Mouse (Mus musculus) layer of hippocampus, postnatal 10 days (tissue): ENCODE measurements around the gene Pard3b. TPM values are rescaled to one million over a fixed set of nuclear protein-coding genes. Genes with fewer than 3 reads are reported as not detected.

Source experiments
- DNase-seq, 2 experiments: peaks; one replicate each; pipeline ENCODE4 v3.0.0; 2021; ENCODE audit warnings: low spot score in 2 of 2
- total RNA-seq, 2 experiments: library from RNA; stranded (reverse); gene quantifications; 2 replicates each; pipeline ENCODE4 v1.2.3; 2021

Pard3b gene
- total RNA-seq, 2 experiments from 2014 or later = 8.2 to 11.4 TPM

DNA sequence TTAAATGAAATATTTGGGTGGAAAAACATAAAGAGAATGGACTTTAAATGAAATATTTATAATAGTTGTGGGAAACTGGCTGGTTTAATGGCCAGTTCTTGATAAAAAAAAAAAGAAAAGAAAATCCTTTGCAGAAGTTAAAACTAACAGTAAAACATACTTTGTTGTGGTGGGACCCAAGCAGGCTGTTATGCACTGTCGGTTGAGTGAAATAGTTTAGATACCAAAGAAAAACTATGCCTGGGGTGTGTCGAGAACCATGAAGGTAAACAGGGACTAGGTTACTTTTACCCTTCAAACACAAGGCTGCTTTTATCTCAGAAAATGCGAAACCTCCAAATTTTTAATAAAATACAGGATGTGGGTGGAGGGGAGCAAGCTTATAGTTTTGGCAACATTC, 797.7 kb downstream of the Pard3b start:
- no peak for DNase-seq

DNA sequence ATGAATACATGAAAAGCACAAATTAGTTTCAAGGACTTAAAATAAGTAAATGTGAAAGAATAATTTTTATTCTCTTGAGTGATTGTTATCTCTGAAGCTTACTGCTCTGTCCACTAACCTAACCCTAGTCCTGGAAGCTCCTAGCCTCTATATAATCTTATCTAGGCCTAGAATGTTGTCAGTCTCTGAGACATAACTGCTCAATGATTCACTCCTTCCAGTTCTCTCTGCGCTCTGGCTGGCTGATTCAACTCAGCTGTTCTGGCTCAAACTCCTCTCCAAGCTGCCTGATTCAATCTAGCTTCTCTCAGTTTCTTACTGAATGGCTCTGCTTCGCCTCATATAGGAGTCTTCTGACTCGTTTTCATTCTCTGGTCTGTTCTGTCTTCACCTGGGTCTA, 798.9 kb downstream of the Pard3b start:
- no peak for DNase-seq

- no peak for DNase-seq
These were observed 805.8 kb downstream of the Pard3b start for GRCm38 (mm10) chr1:62444406-62444805.

GRCm38 (mm10) chr1:62446818-62447217, 808.2 kb downstream of the Pard3b start:
- DNase-seq = no peak

GRCm38 (mm10) chr1:62449193-62449875, 810.7 kb downstream of the Pard3b start:
- DNase-seq = no peak

DNA sequence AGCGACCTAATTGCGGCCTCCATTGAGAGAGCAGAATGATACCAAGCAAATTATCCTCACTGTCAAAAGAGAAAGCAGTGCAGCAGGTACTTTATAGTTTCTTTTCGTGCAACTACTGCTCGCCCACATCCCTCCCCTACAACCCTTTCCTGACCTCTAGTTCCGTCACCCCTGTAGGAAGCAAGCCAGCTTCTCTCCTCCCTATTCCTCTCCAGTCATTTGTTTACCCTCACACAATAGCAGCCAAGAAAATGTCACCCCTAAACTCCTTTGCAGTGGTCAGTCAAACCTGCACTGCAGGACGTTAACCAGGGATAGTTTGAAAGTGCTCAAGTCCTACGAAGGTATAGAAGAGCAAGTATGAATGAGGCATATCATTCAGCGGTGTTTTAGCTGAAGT, 826.9 kb downstream of the Pard3b start:
- DNase-seq = no peak

GRCm38 (mm10) chr1:62466544-62466943, 827.9 kb downstream of the Pard3b start:
- DNase-seq = no peak

DNA sequence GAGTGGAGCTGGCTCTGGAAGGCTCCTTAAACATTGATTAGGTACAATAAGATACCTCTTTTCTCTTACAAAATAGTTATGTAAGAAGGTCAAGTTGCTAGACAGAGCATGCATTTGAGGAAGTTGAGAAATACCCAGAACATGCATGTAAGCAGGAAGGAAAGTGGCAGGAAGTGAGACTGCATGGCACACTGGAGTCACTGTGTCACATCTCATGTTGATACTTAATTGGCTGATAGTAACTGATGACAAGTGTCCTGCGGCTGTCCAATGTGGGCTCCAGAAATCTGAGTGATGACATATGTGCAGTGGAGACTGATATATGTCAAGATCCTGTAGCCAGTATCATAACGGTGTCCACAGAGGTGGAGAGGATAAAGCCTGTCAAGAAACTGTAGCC, 844.4 kb downstream of the Pard3b start:
- no peak for DNase-seq

DNA sequence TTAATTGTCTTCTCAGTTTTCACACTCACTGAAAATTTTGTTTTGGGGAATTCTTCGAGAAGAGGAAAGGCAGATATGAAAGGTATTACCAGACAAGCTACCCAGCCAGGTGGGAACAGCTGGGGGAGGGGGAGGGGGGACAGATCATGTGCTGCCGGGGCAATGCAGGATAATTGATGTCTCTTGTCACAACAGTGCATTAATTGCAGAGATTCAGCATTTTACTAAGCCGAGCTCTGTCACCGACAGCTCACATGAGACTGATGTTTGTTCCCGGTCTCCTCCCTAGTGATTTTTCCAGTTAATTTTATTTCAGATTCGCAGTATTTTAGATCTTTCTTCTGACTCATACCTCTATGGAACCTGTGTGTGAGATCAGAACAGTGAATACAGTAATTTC, 850.2 kb downstream of the Pard3b start:
- no peak for DNase-seq

- no peak for DNase-seq
These were observed 860.5 kb downstream of the Pard3b start for GRCm38 (mm10) chr1:62499146-62499545.

- no peak for DNase-seq
These were observed 871.9 kb downstream of the Pard3b start for GRCm38 (mm10) chr1:62510501-62510900.

GRCm38 (mm10) chr1:62511681-62512080, 873.1 kb downstream of the Pard3b start:
- no peak for DNase-seq

DNA sequence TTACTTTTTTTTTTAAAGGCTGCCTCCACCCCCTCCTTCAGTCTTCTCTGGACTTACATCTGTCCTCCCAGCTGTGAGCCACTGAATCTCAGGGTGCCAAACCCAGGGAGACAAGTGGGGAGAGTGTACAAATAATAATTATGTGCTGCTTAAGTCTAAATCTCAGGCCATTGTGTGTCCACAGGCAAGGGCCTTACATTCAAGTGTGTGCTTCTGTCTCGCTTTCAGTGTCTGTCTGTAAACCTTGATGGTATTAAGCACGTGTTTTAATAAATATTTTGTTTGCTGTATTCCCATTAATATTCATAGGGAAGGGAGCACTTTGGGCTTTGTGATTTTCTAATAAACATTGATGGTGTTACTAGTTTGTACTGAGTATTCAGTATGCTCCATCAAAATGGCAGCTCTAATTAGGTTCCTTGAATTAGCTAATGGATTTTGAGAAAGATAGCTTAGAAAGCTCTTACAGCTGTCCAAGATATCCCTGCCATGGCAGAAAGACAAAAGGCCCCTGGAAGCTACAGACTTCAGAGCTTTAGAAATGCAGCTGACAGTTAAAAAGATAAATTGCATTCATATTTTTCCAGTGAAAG, 880.1 kb downstream of the Pard3b start:
- no peak for DNase-seq

GRCm38 (mm10) chr1:62521368-62521767, 882.7 kb downstream of the Pard3b start:
- DNase-seq = no peak

DNA sequence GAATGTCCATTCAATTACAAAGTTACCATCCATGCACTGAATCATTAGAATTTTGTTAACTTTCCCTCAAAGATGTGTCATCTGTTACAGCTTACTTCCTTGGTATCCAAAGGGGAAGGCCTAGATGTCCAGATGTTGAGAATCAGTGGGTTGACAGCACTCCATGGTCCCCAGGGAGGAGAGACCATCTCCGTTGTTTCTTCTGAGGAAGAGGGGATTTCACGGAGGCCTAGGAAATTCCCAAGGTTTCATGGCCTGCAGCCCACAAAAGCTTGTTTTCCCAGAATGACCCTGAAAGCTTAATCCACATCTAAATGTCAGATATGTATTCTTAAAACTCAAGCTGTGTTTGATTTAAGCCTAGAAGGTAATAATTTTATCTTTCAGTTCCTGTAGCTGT, 884.1 kb downstream of the Pard3b start:
- DNase-seq = no peak

DNA sequence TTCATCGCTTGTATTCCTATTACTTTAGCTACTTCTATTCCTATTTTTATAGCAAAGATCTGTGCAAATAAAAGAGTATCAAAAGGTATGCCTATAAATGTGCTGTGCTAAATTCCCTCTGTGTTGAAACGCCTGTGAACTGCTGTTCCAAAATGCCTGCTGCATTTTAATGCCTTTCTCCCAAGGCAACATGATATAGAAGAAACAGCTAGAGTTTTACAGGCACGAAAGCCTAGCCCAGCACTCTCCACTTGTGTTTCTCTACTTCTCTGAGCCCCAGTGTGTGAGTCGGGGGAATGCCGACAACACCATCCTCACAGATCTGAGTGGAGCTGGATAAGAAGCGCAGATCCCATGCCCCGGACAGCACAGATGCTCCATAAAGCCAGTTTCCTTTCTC, 889.2 kb downstream of the Pard3b start:
- DNase-seq = no peak

DNA sequence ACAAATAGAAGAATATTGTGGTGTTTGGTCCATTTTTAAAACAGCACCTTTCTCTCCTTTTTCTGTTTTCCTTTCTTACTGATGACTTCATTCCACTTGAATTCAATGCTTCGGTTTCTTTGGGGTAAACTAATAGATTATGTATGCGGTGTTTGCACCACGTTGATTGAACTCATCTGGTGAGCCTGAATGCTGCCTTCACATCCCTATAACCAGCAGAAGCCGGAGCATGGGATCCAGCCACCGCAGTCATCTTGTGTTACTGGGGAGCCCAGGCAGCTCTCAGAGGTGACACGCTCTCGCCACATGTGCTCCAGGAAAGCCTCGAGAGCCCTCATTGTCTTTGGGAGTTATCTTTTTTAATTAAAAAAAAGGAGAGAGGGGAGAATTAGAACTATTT, 891.3 kb downstream of the Pard3b start:
- DNase-seq = no peak

DNA sequence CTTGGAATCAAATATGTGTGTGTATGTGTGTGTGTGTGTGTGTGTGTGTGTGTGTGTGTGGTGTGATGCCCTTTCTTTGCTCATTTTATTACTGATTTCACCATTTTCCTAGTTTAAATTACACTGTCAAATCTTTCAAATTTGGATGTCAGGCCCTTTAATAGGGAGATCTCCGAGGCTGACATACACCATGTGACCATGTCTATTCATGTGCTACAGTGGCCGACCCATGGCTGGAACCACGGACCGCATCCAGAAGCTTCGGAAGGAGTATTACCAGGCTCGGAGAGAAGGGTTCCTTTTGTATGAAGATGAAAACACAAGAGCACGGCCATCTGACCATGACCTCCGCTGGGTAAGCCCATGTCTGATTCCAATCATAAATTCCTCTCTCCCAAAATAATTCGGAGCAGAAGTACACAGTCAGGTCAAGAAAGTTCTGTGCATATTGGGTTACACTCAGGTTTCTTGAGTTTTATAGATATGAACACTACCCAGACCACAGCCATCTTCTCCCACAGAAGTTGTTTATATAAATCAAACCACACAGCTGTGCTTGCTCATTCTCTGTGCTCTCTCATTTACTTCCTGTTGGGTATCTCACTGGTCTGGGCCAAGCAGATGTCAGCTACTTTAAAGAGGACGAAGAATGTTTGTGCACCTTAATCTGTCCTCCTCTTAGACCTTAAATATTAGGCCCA, 894.0 kb downstream of the Pard3b start:
- DNase-seq = no peak

DNA sequence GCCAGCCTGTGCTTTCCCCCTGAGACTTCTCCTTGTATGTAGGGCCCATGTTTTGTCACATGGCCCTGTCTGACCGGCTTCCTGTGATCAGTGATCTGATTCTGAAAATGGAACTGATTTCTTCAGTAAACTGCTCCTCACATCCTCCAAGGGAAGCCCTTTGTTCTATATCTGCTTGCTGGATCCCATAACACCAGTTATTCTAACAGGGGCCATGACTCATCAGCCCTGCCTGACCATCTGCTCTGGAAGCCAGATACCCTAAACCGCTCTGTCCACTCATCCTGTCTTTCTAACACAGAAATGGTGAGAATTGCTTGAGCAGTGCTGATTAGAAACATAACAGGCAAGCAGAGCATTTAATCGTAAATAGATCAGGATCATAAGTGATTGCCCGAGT, 910.3 kb downstream of the Pard3b start:
- DNase-seq = no peak

DNA sequence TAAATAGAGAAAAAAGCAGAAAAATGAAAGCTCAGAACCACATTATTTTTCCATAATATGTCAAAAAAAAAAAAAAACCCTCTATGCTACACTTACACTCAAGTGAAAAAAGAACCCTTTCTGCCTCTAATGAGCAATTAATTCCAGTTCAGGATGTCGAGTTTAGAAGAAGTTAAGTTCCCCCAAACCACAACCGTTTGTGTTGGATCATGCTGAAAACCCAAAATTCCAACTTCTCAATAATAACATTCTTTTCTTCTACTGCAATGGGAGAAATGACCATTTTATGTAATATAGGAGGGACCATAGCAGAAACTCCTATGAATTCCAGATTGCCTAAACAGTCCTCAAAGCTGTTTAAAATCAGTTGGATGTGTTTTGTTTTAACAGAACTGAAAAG, 911.9 kb downstream of the Pard3b start:
- DNase-seq = no peak

DNA sequence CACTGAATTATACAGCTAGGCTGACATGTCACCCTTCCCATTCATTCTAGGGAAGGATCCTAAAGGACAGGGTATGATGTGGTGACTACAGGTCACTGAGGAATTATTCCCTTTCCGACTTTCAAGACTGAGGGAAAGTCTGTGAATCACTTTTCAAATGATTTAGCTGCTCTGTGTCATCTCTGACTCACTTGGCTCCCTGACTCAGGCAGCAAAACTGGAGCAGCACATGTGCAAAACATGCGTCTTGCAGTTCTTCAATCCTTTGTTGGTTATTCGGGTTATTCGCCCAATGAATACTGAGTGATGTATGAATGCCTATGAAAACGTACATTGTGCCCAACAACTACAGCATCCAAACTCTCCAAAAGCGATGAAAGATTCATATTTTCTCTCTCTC, 912.9 kb downstream of the Pard3b start:
- no peak for DNase-seq

DNA sequence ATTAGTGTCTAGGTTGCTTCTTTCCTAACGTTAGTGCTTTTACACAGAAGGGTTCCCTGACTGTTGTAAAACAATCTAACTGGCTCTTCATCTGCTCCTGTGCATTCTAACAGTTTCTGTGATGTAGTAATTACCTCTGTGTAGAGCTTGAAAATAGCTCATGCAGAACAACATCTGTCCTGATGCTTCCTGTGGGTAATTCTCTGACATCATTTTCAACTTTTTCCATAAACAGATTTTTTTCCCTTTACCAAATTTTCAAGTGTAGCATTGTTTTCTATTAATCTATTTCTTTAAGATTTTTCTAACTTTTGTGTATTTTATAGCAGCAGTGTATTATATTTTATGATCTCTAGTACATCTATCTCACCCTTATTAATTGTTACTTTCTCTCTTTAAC, 917.2 kb downstream of the Pard3b start:
- DNase-seq = no peak

DNA sequence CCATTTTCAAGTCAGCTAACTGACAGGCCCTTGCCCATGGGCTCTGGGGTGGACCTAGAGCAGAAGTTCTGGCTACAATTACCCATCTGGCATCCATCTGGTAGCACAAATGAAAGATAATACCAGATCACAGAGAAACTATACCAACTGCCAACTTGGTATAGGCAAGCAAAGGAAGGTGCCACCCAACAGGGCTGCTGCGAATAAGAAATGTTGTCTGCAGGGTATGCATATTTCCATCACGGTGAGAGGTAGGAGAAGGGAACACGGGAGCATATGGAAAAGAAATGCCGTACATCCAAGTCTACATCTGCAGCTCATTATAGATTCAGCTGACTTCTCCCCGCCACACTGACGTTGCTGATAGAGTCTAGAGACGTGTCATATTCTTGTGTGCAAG, 924.4 kb downstream of the Pard3b start:
- DNase-seq = no peak
